Mouse (Mus musculus): ENCODE data around the gene Ugt1a6a.
"Not testable (repeated sequence)": the region's sequence is repeated elsewhere in the genome, so short reads cannot be mapped to it uniquely, and the experiment has no call there.

Gene Ugt1a6a

GRCm38 (mm10) chr1:88135229-88135904, 758 bp downstream of the Ugt1a6a start:
- not testable (repeated sequence) for DNase-seq (ENCODE audit: low read depth, low spot score)

- no peak for DNase-seq (ENCODE audit: low read depth, low spot score)
Observed at GRCm38 (mm10) chr1:88136646-88137045, 2.0 kb downstream of the Ugt1a6a start.

GRCm38 (mm10) chr1:88137264-88137663, 2.7 kb downstream of the Ugt1a6a start:
- DNase-seq (ENCODE audit: low read depth, low spot score) = no peak

- DNase-seq (ENCODE audit: low read depth, low spot score) = no peak
Observed at GRCm38 (mm10) chr1:88138145-88138544, 3.5 kb downstream of the Ugt1a6a start.

- not testable (repeated sequence) for DNase-seq (ENCODE audit: low read depth, low spot score)
Observed at GRCm38 (mm10) chr1:88140492-88140891, 5.9 kb downstream of the Ugt1a6a start.

GRCm38 (mm10) chr1:88143966-88144675, 9.5 kb downstream of the Ugt1a6a start:
- DNase-seq (ENCODE audit: low read depth, low spot score) = peak; percentile 11

GRCm38 (mm10) chr1:88145278-88145677, 10.7 kb downstream of the Ugt1a6a start:
- DNase-seq (ENCODE audit: low read depth, low spot score) = peak; percentile 39

GRCm38 (mm10) chr1:88150133-88150532, 15.5 kb downstream of the Ugt1a6a start:
- DNase-seq (ENCODE audit: low read depth, low spot score) = peak; percentile 8

GRCm38 (mm10) chr1:88158430-88158829, 23.8 kb downstream of the Ugt1a6a start:
- no peak for DNase-seq (ENCODE audit: low read depth, low spot score)

- no peak for DNase-seq (ENCODE audit: low read depth, low spot score)
Observed at GRCm38 (mm10) chr1:88165711-88166110, 31.1 kb downstream of the Ugt1a6a start, which contains the start of gene Ugt1a5. Gene Ugt1a5 (plus strand): TSS chr1:88166012.

- DNase-seq (ENCODE audit: low read depth, low spot score) = not testable (repeated sequence)
Observed at GRCm38 (mm10) chr1:88172190-88172589, 37.6 kb downstream of the Ugt1a6a start.

GRCm38 (mm10) chr1:88179657-88180056, 45.0 kb downstream of the Ugt1a6a start:
- no peak for DNase-seq (ENCODE audit: low read depth, low spot score)

GRCm38 (mm10) chr1:88186325-88186935, 51.8 kb downstream of the Ugt1a6a start:
- no peak for DNase-seq (ENCODE audit: low read depth, low spot score)

- peak; percentile 64 for DNase-seq (ENCODE audit: low read depth, low spot score)
Observed at GRCm38 (mm10) chr1:88192136-88192535, 57.5 kb downstream of the Ugt1a6a start.

- DNase-seq (ENCODE audit: low read depth, low spot score) = no peak
Observed at GRCm38 (mm10) chr1:88195687-88196086, 61.1 kb downstream of the Ugt1a6a start.

- DNase-seq (ENCODE audit: low read depth, low spot score) = no peak
Observed at GRCm38 (mm10) chr1:88197443-88197842, 62.8 kb downstream of the Ugt1a6a start.

GRCm38 (mm10) chr1:88199996-88200395, 65.4 kb downstream of the Ugt1a6a start:
- no peak for DNase-seq (ENCODE audit: low read depth, low spot score)

GRCm38 (mm10) chr1:88200456-88200855, 65.8 kb downstream of the Ugt1a6a start, which contains the start of gene Ugt1a2:
Gene Ugt1a2 (plus strand): TSS chr1:88200601.
- DNase-seq (ENCODE audit: low read depth, low spot score) = no peak

- DNase-seq (ENCODE audit: low read depth, low spot score) = peak; percentile 81
Observed at GRCm38 (mm10) chr1:88205294-88205922, 70.8 kb downstream of the Ugt1a6a start, which contains the start of gene Dnajb3. Gene Dnajb3 (minus strand): TSS chr1:88205782.

GRCm38 (mm10) chr1:88206843-88207479, 72.4 kb downstream of the Ugt1a6a start:
- no peak for DNase-seq (ENCODE audit: low read depth, low spot score)

- DNase-seq (ENCODE audit: low read depth, low spot score) = peak; percentile 3
Observed at GRCm38 (mm10) chr1:88211812-88212211, 77.2 kb downstream of the Ugt1a6a start, which contains the start of gene Ugt1a1. Gene Ugt1a1 (plus strand): TSS chr1:88211959.
